In the genomic region with DNA sequence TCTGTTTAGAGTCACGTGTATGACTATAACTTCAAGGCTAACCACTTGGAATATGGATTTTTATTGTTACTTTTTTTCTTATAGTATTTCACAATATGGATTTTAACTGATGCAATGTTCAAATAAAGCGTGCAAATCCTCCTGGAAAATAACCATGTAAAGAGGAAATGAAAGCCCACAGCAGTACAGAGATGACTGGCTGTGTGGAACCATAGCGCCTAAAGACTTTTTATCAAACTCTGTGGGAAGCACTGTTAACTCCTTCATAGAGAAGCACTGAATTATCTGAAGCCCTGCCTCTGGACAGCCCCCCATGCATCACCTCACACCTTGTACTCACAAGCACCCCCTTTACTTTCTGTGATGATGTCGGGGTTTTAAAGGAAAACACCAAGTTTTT, we compare ENCODE assay signal across 24 mouse cellular contexts.
DNase-seq lines count a peak whose midpoint lies in the region; ATAC-seq and TF ChIP-seq lines count a peak whose summit lies in the region.
"Had no signal": no experiment of that assay in that cellular context is flagged by ENCODE, and none has a peak within 500 bp of the region (broad histone marks: within the 10 kb centered on the region; RNA-seq: fewer than 3 reads in every experiment).

No protein-coding gene starts in this region.

- H3K27me3 ChIP-seq in splenic B cell, adult 2 months (ENCODE audit: control insufficient read depth, insufficient read depth, low read length, poor library complexity, severe bottlenecking) = no peaks in the 10 kb centered on the region
- H3K27me3 ChIP-seq in midbrain, embryonic 13.5 days = no peaks in the 10 kb centered on the region
- H3K27me3 ChIP-seq: embryonic facial prominence, embryonic 12.5 days; embryonic facial prominence, embryonic 15.5 days; heart, embryonic 12.5 days; heart, embryonic 15.5 days; hindbrain, embryonic 15.5 days had no signal

- H3K36me3 ChIP-seq in macrophage (ENCODE audit: inconsistent target) = no peaks in the 10 kb centered on the region
- H3K36me3 ChIP-seq in splenic B cell, adult 2 months (ENCODE audit: control insufficient read depth, insufficient read depth, low read length, poor library complexity, severe bottlenecking) = no peaks in the 10 kb centered on the region
- no peaks in the 10 kb centered on the region for H3K36me3 ChIP-seq in midbrain, embryonic 13.5 days
- H3K36me3 ChIP-seq: embryonic facial prominence, embryonic 12.5 days; embryonic facial prominence, embryonic 15.5 days; heart, embryonic 12.5 days; heart, embryonic 15.5 days; hindbrain, embryonic 15.5 days had no signal

- TF ChIP-seq CTCF in bone marrow macrophage, adult 2 months (IDR thresholded peaks at IDR 0.05; ENCODE audit: low read depth, low read length) = no peak

- no peak for ATAC-seq in midbrain, embryonic 13.5 days
- ATAC-seq: CD4-positive, CD25-positive, alpha-beta regulatory T cell, adult 4 months; forebrain, embryonic 14.5 days; intestine, postnatal 0 days had no signal

- DNase-seq in gastrocnemius, adult 18-20 months (ENCODE audit: low spot score) = peak; percentile 4
- DNase-seq in gastrocnemius, postnatal 10 days = no peak
- peak; percentile 19 for DNase-seq in splenic B cell, adult 2 months (ENCODE audit: low read depth, low spot score)
- no peak for DNase-seq in B cell, adult 2 months
- DNase-seq in embryo, embryonic 9.5 days (ENCODE audit: extremely low spot score) = no peak
- DNase-seq: adrenal gland, postnatal 10 days; cerebellum, adult 11-12 months; cerebellum, adult 8-10 months; cerebellum, postnatal 10 days; cerebellum, postnatal 36 days; gastrocnemius, postnatal 14 days; heart, postnatal 10 days; heart, postnatal 4 days had no signal

- H3K4me1 ChIP-seq in bone marrow macrophage, adult 2 months (ENCODE audit: control insufficient read depth, insufficient read depth, low read length) = peaks cover 34% of the 10 kb centered on the region
- H3K4me1 ChIP-seq in midbrain, embryonic 13.5 days (replicated peaks) = no peaks in the 10 kb centered on the region
- H3K4me1 ChIP-seq: embryonic facial prominence, embryonic 12.5 days; embryonic facial prominence, embryonic 15.5 days; heart, embryonic 12.5 days; heart, embryonic 15.5 days; hindbrain, embryonic 15.5 days had no signal

- no peak overlapping the region for H3K4me2 ChIP-seq in midbrain, embryonic 13.5 days (replicated peaks)
- H3K4me2 ChIP-seq: embryonic facial prominence, embryonic 12.5 days; embryonic facial prominence, embryonic 15.5 days; heart, embryonic 12.5 days; heart, embryonic 15.5 days; hindbrain, embryonic 15.5 days had no signal

- no peaks in the 10 kb centered on the region for H3K79me2 ChIP-seq in macrophage (ENCODE audit: inconsistent target)

- TF ChIP-seq POLR2A in bone marrow macrophage, adult 2 months (IDR thresholded peaks at IDR 0.05; ENCODE audit: borderline replicate concordance, low read depth, low read length) = no peak

- no peaks in the 10 kb centered on the region for H3K9me3 ChIP-seq in midbrain, embryonic 13.5 days
- H3K9me3 ChIP-seq: embryonic facial prominence, embryonic 12.5 days; embryonic facial prominence, embryonic 15.5 days; heart, embryonic 12.5 days; heart, embryonic 15.5 days; hindbrain, embryonic 15.5 days had no signal

- H3K27ac ChIP-seq in bone marrow macrophage, adult 2 months (ENCODE audit: insufficient read depth, low read depth, low read length) = peak overlapping the region; percentile 58
- peak overlapping the region; percentile 33; the same call in 1 of the 2 replicates for H3K27ac ChIP-seq in macrophage
- no peak overlapping the region for H3K27ac ChIP-seq in midbrain, embryonic 13.5 days
- H3K27ac ChIP-seq: embryonic facial prominence, embryonic 12.5 days; embryonic facial prominence, embryonic 15.5 days; heart, embryonic 15.5 days; hindbrain, embryonic 15.5 days had no signal

- WGBS in macrophage (ENCODE audit: missing documents) = 13% methylated on average over 4 of the region's 4 CpGs
- 83% methylated on average over 4 of the region's 4 CpGs for WGBS in midbrain, embryonic 13.5 days

- no peak overlapping the region for H3K9ac ChIP-seq in midbrain, embryonic 13.5 days (replicated peaks)
- H3K9ac ChIP-seq: embryonic facial prominence, embryonic 12.5 days; embryonic facial prominence, embryonic 15.5 days; heart, embryonic 12.5 days; heart, embryonic 15.5 days; hindbrain, embryonic 15.5 days had no signal

- no peak overlapping the region for H3K4me3 ChIP-seq in bone marrow macrophage, adult 2 months (ENCODE audit: insufficient read depth, low read length)
- H3K4me3 ChIP-seq in macrophage (ENCODE audit: inconsistent target) = no peak overlapping the region
- H3K4me3 ChIP-seq in midbrain, embryonic 13.5 days (replicated peaks) = no peak overlapping the region
- H3K4me3 ChIP-seq: embryonic facial prominence, embryonic 12.5 days; embryonic facial prominence, embryonic 15.5 days; heart, embryonic 12.5 days; heart, embryonic 15.5 days; hindbrain, embryonic 15.5 days had no signal

Comparison
In these comparisons a context has a peak if more than half of its experiments do, and no peak if none do; other contexts are left out.
1. DNase-seq: peak in gastrocnemius, adult 18-20 months (single experiment) and splenic B cell, adult 2 months (single experiment); none in gastrocnemius, postnatal 10 days (single experiment), B cell, adult 2 months (0 of 2) and embryo, embryonic 9.5 days (single experiment).